Mouse (Mus musculus): Measurements from ENCODE around the gene Foxl1. TPM values are rescaled to one million over a fixed set of nuclear protein-coding genes. Genes with fewer than 3 reads are reported as not detected.

Foxl1 gene
- polyA plus RNA-seq, 1 experiment = not detected

DNA sequence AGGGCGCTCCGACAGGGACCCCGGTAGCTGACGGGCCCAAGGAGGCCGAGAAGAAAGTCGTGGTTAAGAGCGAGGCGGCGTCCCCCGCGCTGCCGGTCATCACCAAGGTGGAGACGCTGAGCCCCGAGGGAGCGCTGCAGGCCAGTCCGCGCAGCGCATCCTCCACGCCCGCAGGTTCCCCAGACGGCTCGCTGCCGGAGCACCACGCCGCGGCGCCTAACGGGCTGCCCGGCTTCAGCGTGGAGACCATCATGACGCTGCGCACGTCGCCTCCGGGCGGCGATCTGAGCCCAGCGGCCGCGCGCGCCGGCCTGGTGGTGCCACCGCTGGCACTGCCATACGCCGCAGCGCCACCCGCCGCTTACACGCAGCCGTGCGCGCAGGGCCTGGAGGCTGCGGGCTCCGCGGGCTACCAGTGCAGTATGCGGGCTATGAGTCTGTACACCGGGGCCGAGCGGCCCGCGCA is 10.5 kb upstream of the Foxl1 start:
- Histone ChIP-seq H3K27ac (ENCODE audit: insufficient read depth, low read length) (no peak overlapping the region), H3K4me3 (replicated peaks; ENCODE audit: insufficient read depth, low read depth, low read length) (no peak overlapping the region), H3K4me1 (ENCODE audit: control insufficient read depth, insufficient read depth, low read length) (no peaks in the 10 kb centered on the region), H3K27me3 (ENCODE audit: control insufficient read depth, insufficient read depth, low read length) (peaks cover 11% of the 10 kb centered on the region; the same call in 1 of the 2 replicates)
- WGBS = under 1% methylated on average over 62 of the region's 62 CpGs
- no peak for TF ChIP-seq POLR2A (IDR thresholded peaks at IDR 0.05; ENCODE audit: borderline replicate concordance, insufficient read depth, low read length)
- TF ChIP-seq CTCF (IDR thresholded peaks at IDR 0.05; ENCODE audit: borderline replicate concordance, insufficient read depth, low read depth, low read length) = no peak
- no peak for DNase-seq

DNA sequence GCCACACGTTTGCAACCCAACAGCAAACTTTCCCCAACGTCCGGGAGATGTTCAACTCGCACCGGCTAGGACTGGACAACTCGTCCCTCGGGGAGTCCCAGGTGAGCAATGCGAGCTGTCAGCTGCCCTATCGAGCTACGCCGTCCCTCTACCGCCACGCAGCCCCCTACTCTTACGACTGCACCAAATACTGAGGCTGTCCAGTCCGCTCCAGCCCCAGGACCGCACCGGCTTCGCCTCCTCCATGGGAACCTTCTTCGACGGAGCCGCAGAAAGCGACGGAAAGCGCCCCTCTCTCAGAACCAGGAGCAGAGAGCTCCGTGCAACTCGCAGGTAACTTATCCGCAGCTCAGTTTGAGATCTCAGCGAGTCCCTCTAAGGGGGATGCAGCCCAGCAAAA is 9.8 kb upstream of the Foxl1 start:
- H3K4me1 ChIP-seq (ENCODE audit: control insufficient read depth, insufficient read depth, low read length) = no peaks in the 10 kb centered on the region
- H3K4me3 ChIP-seq (replicated peaks; ENCODE audit: insufficient read depth, low read depth, low read length) = no peak overlapping the region
- H3K27ac ChIP-seq (ENCODE audit: insufficient read depth, low read length) = no peak overlapping the region
- no peak for DNase-seq
- TF ChIP-seq POLR2A (IDR thresholded peaks at IDR 0.05; ENCODE audit: borderline replicate concordance, insufficient read depth, low read length) = no peak
- TF ChIP-seq CTCF (IDR thresholded peaks at IDR 0.05; ENCODE audit: borderline replicate concordance, insufficient read depth, low read depth, low read length) = no peak
- peaks cover 11% of the 10 kb centered on the region; the same call in 1 of the 2 replicates for H3K27me3 ChIP-seq (ENCODE audit: control insufficient read depth, insufficient read depth, low read length)
- WGBS = 3% methylated on average over 28 of the region's 28 CpGs

DNA sequence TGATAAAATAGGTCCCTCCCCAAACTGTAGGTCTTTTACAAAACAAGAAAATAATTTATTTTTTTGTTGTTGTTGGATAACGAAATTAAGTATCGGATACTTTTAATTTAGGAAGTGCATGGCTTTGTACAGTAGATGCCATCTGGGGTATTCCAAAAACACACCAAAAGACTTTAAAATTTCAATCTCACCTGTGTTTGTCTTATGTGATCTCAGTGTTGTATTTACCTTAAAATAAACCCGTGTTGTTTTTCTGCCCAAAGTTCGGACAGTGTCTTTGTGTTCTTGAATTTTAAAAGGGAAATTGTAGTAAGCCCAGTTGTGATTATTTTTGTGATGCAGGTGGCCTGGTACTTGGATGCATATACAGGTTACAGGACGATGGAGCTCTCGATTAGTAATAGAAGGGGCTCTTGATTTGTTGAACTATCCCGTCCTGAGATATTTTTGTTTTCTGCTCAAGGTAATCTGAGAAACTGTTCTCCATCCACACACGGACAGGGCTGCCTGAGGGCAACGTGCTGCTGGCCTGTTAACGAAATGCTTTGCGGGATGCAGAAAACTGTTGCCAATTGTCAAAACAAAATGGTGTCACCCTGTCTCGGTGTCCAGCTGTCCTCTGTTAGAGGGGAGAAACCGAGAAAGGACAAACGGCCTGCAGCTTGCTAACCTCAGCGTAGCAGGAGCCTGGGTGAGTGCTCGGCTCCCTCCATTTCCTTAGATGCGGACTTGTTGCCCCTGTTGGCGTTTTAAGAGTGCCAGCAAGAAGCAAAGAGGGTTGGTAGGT is 8.9 kb upstream of the Foxl1 start:
- WGBS = 5% methylated on average over 18 of the region's 18 CpGs
- Histone ChIP-seq H3K27me3 (ENCODE audit: control insufficient read depth, insufficient read depth, low read length) (peaks cover 10% of the 10 kb centered on the region; the same call in 1 of the 2 replicates), H3K27ac (ENCODE audit: insufficient read depth, low read length) (no peak overlapping the region), H3K4me3 (replicated peaks; ENCODE audit: insufficient read depth, low read depth, low read length) (no peak overlapping the region), H3K4me1 (ENCODE audit: control insufficient read depth, insufficient read depth, low read length) (no peaks in the 10 kb centered on the region)
- DNase-seq = no peak
- TF ChIP-seq POLR2A (IDR thresholded peaks at IDR 0.05; ENCODE audit: borderline replicate concordance, insufficient read depth, low read length) = no peak
- TF ChIP-seq CTCF (IDR thresholded peaks at IDR 0.05; ENCODE audit: borderline replicate concordance, insufficient read depth, low read depth, low read length) = no peak

- DNase-seq = no peak
- H3K27ac ChIP-seq (ENCODE audit: insufficient read depth, low read length) = no peak overlapping the region
- 14% methylated on average over 12 of the region's 12 CpGs for WGBS
- peaks cover 8% of the 10 kb centered on the region; the same call in 1 of the 2 replicates for H3K27me3 ChIP-seq (ENCODE audit: control insufficient read depth, insufficient read depth, low read length)
- H3K4me1 ChIP-seq (ENCODE audit: control insufficient read depth, insufficient read depth, low read length) = no peaks in the 10 kb centered on the region
- H3K4me3 ChIP-seq (replicated peaks; ENCODE audit: insufficient read depth, low read depth, low read length) = no peak overlapping the region
- TF ChIP-seq POLR2A (IDR thresholded peaks at IDR 0.05; ENCODE audit: borderline replicate concordance, insufficient read depth, low read length) = no peak
- TF ChIP-seq CTCF (IDR thresholded peaks at IDR 0.05; ENCODE audit: borderline replicate concordance, insufficient read depth, low read depth, low read length) = no peak
These were observed 7.9 kb upstream of the Foxl1 start for GRCm38 (mm10) chr8:121119635-121120455.

- H3K4me1 ChIP-seq (ENCODE audit: control insufficient read depth, insufficient read depth, low read length) = no peaks in the 10 kb centered on the region
- no peak overlapping the region for H3K4me3 ChIP-seq (replicated peaks; ENCODE audit: insufficient read depth, low read depth, low read length)
- TF ChIP-seq CTCF (IDR thresholded peaks at IDR 0.05; ENCODE audit: borderline replicate concordance, insufficient read depth, low read depth, low read length) (no peak), POLR2A (IDR thresholded peaks at IDR 0.05; ENCODE audit: borderline replicate concordance, insufficient read depth, low read length) (no peak)
- no peak overlapping the region for H3K27ac ChIP-seq (ENCODE audit: insufficient read depth, low read length)
- H3K27me3 ChIP-seq (ENCODE audit: control insufficient read depth, insufficient read depth, low read length) = peaks cover 8% of the 10 kb centered on the region; the same call in 1 of the 2 replicates
- WGBS = 5% methylated on average over 17 of the region's 17 CpGs
- DNase-seq = no peak
These were observed 7.0 kb upstream of the Foxl1 start for GRCm38 (mm10) chr8:121120456-121121419.

DNA sequence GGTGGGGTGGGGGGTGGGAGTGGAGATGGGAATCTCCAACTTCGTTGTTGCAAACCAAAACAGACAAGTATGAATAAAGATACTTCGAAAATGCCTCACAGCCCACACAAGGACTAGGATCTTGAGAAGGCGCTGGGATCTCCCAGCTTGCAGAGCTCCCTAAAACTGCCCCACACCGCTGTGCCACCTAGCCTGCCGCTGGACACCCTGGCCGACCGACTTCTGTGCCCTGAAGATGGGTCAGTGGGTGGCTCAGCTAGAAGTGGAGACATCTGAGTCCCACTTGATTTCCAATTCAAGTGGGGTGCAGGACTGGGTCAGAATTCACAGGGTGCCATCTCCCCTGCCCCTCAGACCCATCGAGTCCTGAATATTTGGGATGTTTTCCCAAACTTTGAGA is 6.0 kb upstream of the Foxl1 start:
- peaks cover 1% of the 10 kb centered on the region; the same call in 1 of the 2 replicates for H3K27me3 ChIP-seq (ENCODE audit: control insufficient read depth, insufficient read depth, low read length)
- no peak overlapping the region for H3K27ac ChIP-seq (ENCODE audit: insufficient read depth, low read length)
- H3K4me1 ChIP-seq (ENCODE audit: control insufficient read depth, insufficient read depth, low read length) = no peaks in the 10 kb centered on the region
- no peak for DNase-seq
- no peak overlapping the region for H3K4me3 ChIP-seq (replicated peaks; ENCODE audit: insufficient read depth, low read depth, low read length)
- 8% methylated on average over 8 of the region's 8 CpGs for WGBS
- TF ChIP-seq CTCF (IDR thresholded peaks at IDR 0.05; ENCODE audit: borderline replicate concordance, insufficient read depth, low read depth, low read length) = no peak
- no peak for TF ChIP-seq POLR2A (IDR thresholded peaks at IDR 0.05; ENCODE audit: borderline replicate concordance, insufficient read depth, low read length)

GRCm38 (mm10) chr8:121122368-121122767 is 5.4 kb upstream of the Foxl1 start:
- H3K27me3 ChIP-seq (ENCODE audit: control insufficient read depth, insufficient read depth, low read length) = peaks cover 1% of the 10 kb centered on the region; the same call in 1 of the 2 replicates
- no peak overlapping the region for H3K27ac ChIP-seq (ENCODE audit: insufficient read depth, low read length)
- H3K4me1 ChIP-seq (ENCODE audit: control insufficient read depth, insufficient read depth, low read length) = no peaks in the 10 kb centered on the region
- 8% methylated on average over 7 of the region's 7 CpGs for WGBS
- TF ChIP-seq CTCF (IDR thresholded peaks at IDR 0.05; ENCODE audit: borderline replicate concordance, insufficient read depth, low read depth, low read length) = no peak
- no peak for TF ChIP-seq POLR2A (IDR thresholded peaks at IDR 0.05; ENCODE audit: borderline replicate concordance, insufficient read depth, low read length)
- no peak for DNase-seq
- H3K4me3 ChIP-seq (replicated peaks; ENCODE audit: insufficient read depth, low read depth, low read length) = no peak overlapping the region

Measured in cerebellum, adult 2 months (tissue).